Mouse (Mus musculus) Muller cell, postnatal 12 days (primary cell): ENCODE data around the gene Col27a1.
A peak's percentile ranks its signal among the peaks of the same experiment; 100 is the strongest.

Source experiments
- DNase-seq: peaks from one replicate; pipeline ENCODE4 v3.0.0-alpha.2; 2015; ENCODE audit errors: inconsistent ontology term

Gene Col27a1

GRCm38 (mm10) chr4:63225373-63225772 lies 11.6 kb downstream of the Col27a1 start:
- DNase-seq = no peak

GRCm38 (mm10) chr4:63226164-63226882 lies 12.5 kb downstream of the Col27a1 start:
- DNase-seq = no peak

- DNase-seq = peak; percentile 90
Observed at GRCm38 (mm10) chr4:63226883-63227235, 13.1 kb downstream of the Col27a1 start.

GRCm38 (mm10) chr4:63228943-63229342 lies 15.1 kb downstream of the Col27a1 start:
- peak; percentile 47 for DNase-seq

GRCm38 (mm10) chr4:63229991-63230581 lies 16.3 kb downstream of the Col27a1 start:
- DNase-seq = peak; percentile 83

- DNase-seq = peak; percentile 78
Observed at GRCm38 (mm10) chr4:63231121-63231520, 17.3 kb downstream of the Col27a1 start.

- DNase-seq = no peak
Observed at GRCm38 (mm10) chr4:63232542-63233020, 18.8 kb downstream of the Col27a1 start.

- DNase-seq = peak; percentile 71
Observed at GRCm38 (mm10) chr4:63233557-63234452, 20.0 kb downstream of the Col27a1 start.

- no peak for DNase-seq
Observed at GRCm38 (mm10) chr4:63234852-63235251, 21.0 kb downstream of the Col27a1 start.

GRCm38 (mm10) chr4:63236235-63236634 lies 22.4 kb downstream of the Col27a1 start:
- no peak for DNase-seq

- no peak for DNase-seq
Observed at GRCm38 (mm10) chr4:63237225-63237624, 23.4 kb downstream of the Col27a1 start.

GRCm38 (mm10) chr4:63238141-63238540 lies 24.3 kb downstream of the Col27a1 start:
- no peak for DNase-seq

GRCm38 (mm10) chr4:63238722-63239121 lies 24.9 kb downstream of the Col27a1 start:
- no peak for DNase-seq

GRCm38 (mm10) chr4:63241031-63241430 lies 27.2 kb downstream of the Col27a1 start:
- no peak for DNase-seq

- DNase-seq = peak; percentile 73
Observed at GRCm38 (mm10) chr4:63247991-63248390, 34.2 kb downstream of the Col27a1 start.

GRCm38 (mm10) chr4:63248951-63249350 lies 35.1 kb downstream of the Col27a1 start:
- DNase-seq = peak; percentile 43

GRCm38 (mm10) chr4:63251760-63252159 lies 38.0 kb downstream of the Col27a1 start:
- DNase-seq = no peak

- DNase-seq = peak; percentile 56
Observed at GRCm38 (mm10) chr4:63253716-63254115, 39.9 kb downstream of the Col27a1 start.

- no peak for DNase-seq
Observed at GRCm38 (mm10) chr4:63254151-63254550, 40.3 kb downstream of the Col27a1 start.

GRCm38 (mm10) chr4:63256371-63256770 lies 42.6 kb downstream of the Col27a1 start:
- DNase-seq = no peak

GRCm38 (mm10) chr4:63257346-63257745 lies 43.5 kb downstream of the Col27a1 start:
- peak; percentile 12 for DNase-seq

GRCm38 (mm10) chr4:63258096-63258495 lies 44.3 kb downstream of the Col27a1 start:
- no peak for DNase-seq
